In genomic region chr9:25541355-25541754, GRCm38 (mm10) we compare ENCODE assay signal across 28 mouse cellular contexts.
DNase-seq lines count a peak whose midpoint lies in the region; ATAC-seq and TF ChIP-seq lines count a peak whose summit lies in the region.
"Had no signal": no experiment of that assay in that cellular context is flagged by ENCODE, and none has a peak within 500 bp of the region (broad histone marks: within the 10 kb centered on the region; RNA-seq: fewer than 3 reads in every experiment).

No protein-coding gene starts in this region.

- no peak for TF ChIP-seq CTCF in hindbrain, postnatal 0 days (IDR thresholded peaks at IDR 0.05; ENCODE audit: low read depth)

- no peak overlapping the region for H3K4me3 ChIP-seq in hindbrain, postnatal 0 days (ENCODE audit: low read length)
- no peak overlapping the region for H3K4me3 ChIP-seq in hindbrain, embryonic 14.5 days (replicated peaks; ENCODE audit: low read length)
- H3K4me3 ChIP-seq in forebrain, embryonic 13.5 days: no peak overlapping the region
- H3K4me3 ChIP-seq: embryonic facial prominence, embryonic 10.5 days; hindbrain, embryonic 15.5 days; intestine, embryonic 15.5 days; layer of hippocampus, adult 2 months; liver, embryonic 15.5 days; neural tube, embryonic 15.5 days had no signal

- no peaks in the 10 kb centered on the region for H3K9me3 ChIP-seq in hindbrain, postnatal 0 days (ENCODE audit: low read length)
- no peaks in the 10 kb centered on the region for H3K9me3 ChIP-seq in hindbrain, embryonic 14.5 days (ENCODE audit: control insufficient read depth, low read length)
- no peaks in the 10 kb centered on the region for H3K9me3 ChIP-seq in forebrain, embryonic 13.5 days (replicated peaks)
- H3K9me3 ChIP-seq: embryonic facial prominence, embryonic 10.5 days; G1E; hindbrain, embryonic 15.5 days; intestine, embryonic 15.5 days; liver, embryonic 15.5 days; neural tube, embryonic 15.5 days had no signal

- H3K27ac ChIP-seq in hindbrain, postnatal 0 days: no peak overlapping the region
- H3K27ac ChIP-seq in hindbrain, embryonic 14.5 days: no peak overlapping the region
- H3K27ac ChIP-seq in forebrain, embryonic 13.5 days: no peak overlapping the region
- H3K27ac ChIP-seq: embryonic facial prominence, embryonic 10.5 days; hindbrain, embryonic 15.5 days; intestine, embryonic 15.5 days; layer of hippocampus, adult 2 months; liver, embryonic 15.5 days; neural tube, embryonic 15.5 days; stomach, postnatal 0 days had no signal

- no peaks in the 10 kb centered on the region for H3K27me3 ChIP-seq in hindbrain, postnatal 0 days (ENCODE audit: insufficient read depth, low read length)
- no peaks in the 10 kb centered on the region for H3K27me3 ChIP-seq in hindbrain, embryonic 14.5 days (ENCODE audit: control insufficient read depth, insufficient read depth, low read length)
- H3K27me3 ChIP-seq in forebrain, embryonic 13.5 days: no peaks in the 10 kb centered on the region
- H3K27me3 ChIP-seq: hindbrain, embryonic 15.5 days; intestine, embryonic 15.5 days; liver, embryonic 15.5 days; neural tube, embryonic 15.5 days had no signal

- no peak overlapping the region for H3K4me2 ChIP-seq in hindbrain, postnatal 0 days (ENCODE audit: low read depth, low read length)
- H3K4me2 ChIP-seq in hindbrain, embryonic 14.5 days (replicated peaks): no peak overlapping the region
- no peak overlapping the region for H3K4me2 ChIP-seq in forebrain, embryonic 13.5 days
- H3K4me2 ChIP-seq: hindbrain, embryonic 15.5 days; intestine, embryonic 15.5 days; liver, embryonic 15.5 days; neural tube, embryonic 15.5 days had no signal

- no peak for DNase-seq in hindbrain, postnatal 0 days (ENCODE audit: low spot score)
- DNase-seq in hindbrain, embryonic 14.5 days (ENCODE audit: low spot score): no peak
- DNase-seq in A20 (ENCODE audit: low read depth, low spot score): peak; percentile 69
- no peak for DNase-seq in adrenal gland, postnatal 10 days
- DNase-seq: adrenal gland, adult 8-10 months; cerebellum, adult 8-10 months; gastrocnemius, postnatal 14 days; heart, adult 18-20 months; heart, postnatal 36 days; kidney, adult 8-10 months; kidney, postnatal 14 days; lung, postnatal 14 days; thymus, adult 2 months; thymus, postnatal 4 days had no signal

- ATAC-seq in hindbrain, postnatal 0 days: peak; percentile 24; the same call in 1 of the 2 replicates
- ATAC-seq in hindbrain, embryonic 14.5 days (ENCODE audit: low FRiP score): no peak
- ATAC-seq in common myeloid progenitor, adult 5-6 weeks (replicated peaks; ENCODE audit: low read depth, poor library complexity, severe bottlenecking): peak; percentile 75
- ATAC-seq in monocyte, adult 5-6 weeks (replicated peaks; ENCODE audit: insufficient number of reproducible peaks, low FRiP score, low TSS enrichment, poor library complexity, severe bottlenecking): 0 out of 2 replicates have a peak, but pooled peaks have one; percentile 34
- ATAC-seq in forebrain, embryonic 13.5 days: no peak
- ATAC-seq: activated CD4-positive, CD25-positive, alpha-beta regulatory T cell, adult 4 months; CD4-positive, CD25-positive, alpha-beta regulatory T cell, adult 4 months; forebrain, embryonic 16.5 days; intestine, embryonic 15.5 days had no signal

- 85% methylated on average over 4 of the region's 4 CpGs for WGBS in hindbrain, postnatal 0 days
- 90% methylated on average over 4 of the region's 4 CpGs for WGBS in hindbrain, embryonic 14.5 days
- WGBS in forebrain, embryonic 13.5 days: 85% methylated on average over 4 of the region's 4 CpGs

- no peaks in the 10 kb centered on the region for H3K36me3 ChIP-seq in hindbrain, postnatal 0 days (ENCODE audit: insufficient read depth, low read length)
- H3K36me3 ChIP-seq in hindbrain, embryonic 14.5 days (replicated peaks; ENCODE audit: control insufficient read depth, insufficient read depth): no peaks in the 10 kb centered on the region
- H3K36me3 ChIP-seq in forebrain, embryonic 13.5 days (ENCODE audit: poor library complexity, severe bottlenecking): no peaks in the 10 kb centered on the region
- H3K36me3 ChIP-seq: embryonic facial prominence, embryonic 10.5 days; G1E; hindbrain, embryonic 15.5 days; intestine, embryonic 15.5 days; liver, embryonic 15.5 days; neural tube, embryonic 15.5 days had no signal

- H3K4me1 ChIP-seq in hindbrain, postnatal 0 days (ENCODE audit: insufficient read depth, low read length): no peaks in the 10 kb centered on the region
- H3K4me1 ChIP-seq in hindbrain, embryonic 14.5 days (replicated peaks; ENCODE audit: control insufficient read depth, insufficient read depth, low read length): no peaks in the 10 kb centered on the region
- H3K4me1 ChIP-seq in forebrain, embryonic 13.5 days: no peaks in the 10 kb centered on the region
- H3K4me1 ChIP-seq: hindbrain, embryonic 15.5 days; intestine, embryonic 15.5 days; liver, embryonic 15.5 days; neural tube, embryonic 15.5 days had no signal

- H3K9ac ChIP-seq in hindbrain, postnatal 0 days (replicated peaks; ENCODE audit: low read length): no peak overlapping the region
- H3K9ac ChIP-seq in hindbrain, embryonic 14.5 days: no peak overlapping the region
- no peak overlapping the region for H3K9ac ChIP-seq in forebrain, embryonic 13.5 days
- H3K9ac ChIP-seq: hindbrain, embryonic 15.5 days; intestine, embryonic 15.5 days; liver, embryonic 15.5 days; neural tube, embryonic 15.5 days had no signal

Comparison
In these comparisons a context has a peak if more than half of its experiments do, and no peak if none do; other contexts are left out.
1. ATAC-seq: peak in hindbrain, postnatal 0 days (single experiment), common myeloid progenitor, adult 5-6 weeks (single experiment) and monocyte, adult 5-6 weeks (single experiment); none in hindbrain, embryonic 14.5 days (single experiment) and forebrain, embryonic 13.5 days (single experiment).